Mouse (Mus musculus) gastrocnemius, adult 2 months (tissue): Measurements from ENCODE around the gene Fnip1. TPM values are rescaled to one million over a fixed set of nuclear protein-coding genes. Genes with fewer than 3 reads are reported as not detected.
A peak's percentile ranks its signal among the peaks of the same experiment; 100 is the strongest.
"Not testable (repeated sequence)": the region's sequence is repeated elsewhere in the genome, so short reads cannot be mapped to it uniquely, and the experiment has no call there.

Experiments
- DNase-seq: peaks from one replicate; pipeline ENCODE4 v3.0.0; 2022
- H3K27ac ChIP-seq: fragments of 200-600 bp; 2 replicates; pipeline ENCODE4 v1.8.1; 2022; ENCODE audit warnings: mild to moderate bottlenecking
- H3K4me3 ChIP-seq: fragments of 200-600 bp; 2 replicates; pipeline ENCODE4 v1.8.1; 2022; ENCODE audit warnings: mild to moderate bottlenecking, moderate library complexity
- CTCF ChIP-seq: fragments of 200-600 bp; IDR thresholded peaks from 2 replicates; pipeline ENCODE4 v1.8.1; 2022; ENCODE audit warnings: antibody characterized with exemption, mild to moderate bottlenecking, moderate library complexity
- intact Hi-C: fragments of 180-260 bp; cut with DNase I; formaldehyde crosslinking; loops from one replicate; pipeline ENCODE4 v1.15.1; 2025
- long read RNA-seq, 2 experiments: library from polyadenylated mRNA; stranded (forward); transcript quantifications; one replicate each; pipeline ENCODE4 v2.0.0; 2021
- total RNA-seq, 2 experiments: library from RNA; stranded (reverse); gene quantifications; 2 replicates each; pipeline ENCODE4 v1.2.3; 2021

Fnip1 gene
- total RNA-seq: 10 to 100 TPM; 28.7 to 35.9 TPM
- long read RNA-seq, experiment 1, full-length matches to known transcripts: 11 of 21 reads
- long read RNA-seq, experiment 1, partial matches to known transcripts: 6 of 21 reads
- long read RNA-seq, experiment 1, other reads (novel, unspliced or antisense): 4 of 21 reads
- long read RNA-seq, experiment 2, full-length matches to known transcripts: 19 of 35 reads
- long read RNA-seq, experiment 2, partial matches to known transcripts: 10 of 35 reads
- long read RNA-seq, experiment 2, other reads (novel, unspliced or antisense): 6 of 35 reads

DNA sequence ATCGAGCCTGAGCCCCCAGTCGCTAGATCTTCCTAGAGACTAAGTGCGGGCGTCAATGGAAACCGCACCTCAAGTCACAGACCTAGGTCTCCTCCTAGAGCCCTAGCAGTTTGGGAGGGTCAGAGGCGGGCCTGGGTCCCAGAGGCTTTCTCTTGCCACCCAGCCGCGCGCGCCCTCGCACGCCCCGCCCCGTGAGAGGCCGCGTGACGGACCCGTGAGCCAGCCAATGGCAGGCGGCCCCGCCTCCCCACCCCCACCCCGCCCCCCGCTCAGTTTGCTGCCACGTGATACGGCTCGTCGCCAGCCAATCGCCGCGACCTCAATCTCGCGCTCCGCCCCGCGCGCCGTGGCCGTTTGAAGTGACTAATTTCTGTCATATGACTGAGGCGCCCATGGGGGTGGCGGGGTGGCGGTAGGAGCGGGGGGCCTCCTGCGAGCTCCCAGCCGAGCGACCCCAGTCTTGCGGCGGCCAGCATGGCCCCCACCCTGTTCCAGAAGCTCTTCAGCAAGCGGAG lies at the start of gene Fnip1:
Fnip1 (plus strand) TSS at position 377 of the 515 bp plus-strand sequence.
- intact Hi-C loops: loop anchor here (5.0 to 10.0 kb wide), 2 partner anchors 84 to 323 kb away; partner anchors contain the start of gene Rapgef6
- peak; percentile 99 for DNase-seq
- Histone ChIP-seq H3K4me3 (peak within 1 kb of the TSS; percentile 94), H3K27ac (peak within 1 kb of the TSS; percentile 100)
- no peak for TF ChIP-seq CTCF

DNA sequence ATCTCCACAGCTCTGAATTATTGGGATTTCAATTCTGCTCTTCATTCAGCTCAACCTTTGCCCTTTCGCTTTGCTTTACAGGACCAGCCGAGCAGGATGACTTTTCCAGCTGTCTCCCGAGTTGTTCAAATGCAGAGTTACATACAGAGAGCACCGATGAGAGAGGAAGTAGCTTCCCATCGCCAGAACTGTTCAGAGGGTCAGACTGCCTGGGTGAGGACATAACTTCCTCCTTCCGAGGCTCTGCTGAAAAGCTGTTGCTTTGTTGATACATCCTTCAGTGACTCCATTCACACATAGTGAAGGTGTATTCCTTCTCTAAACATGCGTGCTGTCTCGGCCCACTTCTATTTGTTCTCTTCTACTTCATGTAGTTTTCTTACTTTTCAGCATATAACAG lies 47.6 kb upstream of the Fnip1 start:
- no peak for DNase-seq
- H3K4me3 ChIP-seq: no peak overlapping the region
- H3K27ac ChIP-seq: no peak overlapping the region
- no peak for TF ChIP-seq CTCF
- intact Hi-C loops: no loop called here

DNA sequence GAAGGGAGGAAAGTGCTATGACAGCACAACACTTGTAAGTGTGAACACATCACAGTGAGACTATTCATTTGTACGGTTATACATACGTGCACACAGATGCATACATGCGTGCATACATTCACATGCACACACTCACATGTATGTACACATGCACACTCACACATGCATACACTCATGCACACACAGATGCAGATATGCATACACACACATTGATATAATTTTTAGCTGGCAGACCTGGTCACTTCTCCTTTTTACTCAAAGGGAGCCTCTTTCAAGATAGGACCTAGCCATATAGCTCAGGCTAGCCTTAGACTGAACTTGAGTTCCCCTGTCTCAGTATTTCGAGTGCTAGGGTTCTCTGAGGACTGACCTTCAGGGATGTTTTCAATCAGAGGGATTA lies 46.7 kb upstream of the Fnip1 start:
- TF ChIP-seq CTCF: no peak
- intact Hi-C loops: no loop called here
- DNase-seq: no peak
- Histone ChIP-seq H3K4me3 (no peak overlapping the region), H3K27ac (no peak overlapping the region)

DNA sequence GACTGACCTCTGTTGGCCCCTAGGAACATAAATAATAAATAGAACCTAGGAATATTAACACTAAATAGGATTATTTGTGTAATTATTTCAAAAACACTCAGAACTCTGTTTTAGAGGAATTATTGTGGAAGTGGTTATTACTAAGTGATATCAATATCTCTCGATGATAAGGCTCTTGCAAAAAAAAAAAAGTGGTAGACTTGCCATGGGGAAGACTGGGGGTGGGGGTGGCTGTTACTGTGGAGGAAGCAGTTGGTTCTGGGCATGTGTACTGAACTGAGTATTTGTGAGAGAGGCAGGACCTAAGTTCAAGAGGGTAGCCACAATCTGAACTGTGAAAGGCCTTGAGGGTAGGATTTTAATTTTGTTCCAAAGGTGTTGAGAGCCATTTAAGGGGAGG lies 41.3 kb upstream of the Fnip1 start:
- no peak overlapping the region for H3K27ac ChIP-seq
- H3K4me3 ChIP-seq: no peak overlapping the region
- intact Hi-C loops: no loop called here
- no peak for TF ChIP-seq CTCF
- no peak for DNase-seq

GRCm38 (mm10) chr11:54398058-54398457 lies 39.9 kb upstream of the Fnip1 start:
- no peak for DNase-seq

DNA sequence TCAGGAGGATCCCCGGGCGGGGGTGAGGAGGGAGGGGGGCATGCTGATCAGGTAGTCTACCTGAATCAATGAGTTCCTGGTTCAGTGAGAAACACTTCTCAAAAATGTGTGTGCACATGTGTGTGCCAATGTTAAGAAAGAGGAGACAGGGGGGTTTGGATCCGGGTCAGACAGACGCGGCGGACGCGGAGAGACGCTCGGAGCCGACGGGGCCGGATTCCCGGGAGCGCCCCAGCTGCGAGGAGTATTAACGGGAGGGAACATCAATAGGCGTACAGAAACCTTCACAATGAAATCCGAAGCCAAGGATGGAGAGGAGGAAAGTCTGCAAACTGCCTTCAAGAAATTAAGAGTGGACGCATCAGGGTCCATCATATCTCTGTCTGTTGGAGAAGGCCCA lies 37.2 kb upstream of the Fnip1 start:
- H3K27ac ChIP-seq, DNase-seq, intact Hi-C loops: not testable (repeated sequence)

More at GRCm38 (mm10) chr11:54398058-54398457, 39.9 kb upstream of the Fnip1 start:
- intact Hi-C loops: no loop called here
- Histone ChIP-seq H3K27ac (no peak overlapping the region), H3K4me3 (no peak overlapping the region)
- no peak for TF ChIP-seq CTCF

DNA sequence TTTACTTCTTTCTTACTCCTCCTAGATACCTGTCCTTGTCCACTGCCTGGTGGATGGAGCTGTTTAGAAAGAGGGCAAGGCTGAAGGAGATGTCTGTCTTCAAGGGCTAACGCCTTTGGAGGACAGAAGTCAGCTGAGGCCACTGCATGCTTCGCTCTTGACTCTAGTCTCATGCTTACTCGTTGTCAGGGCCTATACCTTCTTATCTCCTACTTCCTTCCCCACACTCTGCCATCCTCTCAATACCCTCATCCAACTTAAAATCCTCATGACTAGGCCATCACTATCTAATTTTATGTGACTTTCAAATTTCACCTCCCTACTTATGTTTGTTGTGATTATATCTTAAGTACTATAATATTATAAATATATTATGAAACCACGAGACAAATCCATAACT lies 33.1 kb upstream of the Fnip1 start:
- no peak overlapping the region for H3K27ac ChIP-seq
- H3K4me3 ChIP-seq: no peak overlapping the region
- DNase-seq: no peak
- no peak for TF ChIP-seq CTCF
- intact Hi-C loops: no loop called here

More for the DNA sequence above, 37.2 kb upstream of the Fnip1 start:
- H3K4me3 ChIP-seq: not testable (repeated sequence)

- intact Hi-C loops: no loop called here
- DNase-seq: no peak
- no peak overlapping the region for H3K4me3 ChIP-seq
- no peak overlapping the region for H3K27ac ChIP-seq
- TF ChIP-seq CTCF: no peak
Observed at GRCm38 (mm10) chr11:54406930-54407546, 31.0 kb upstream of the Fnip1 start.

DNA sequence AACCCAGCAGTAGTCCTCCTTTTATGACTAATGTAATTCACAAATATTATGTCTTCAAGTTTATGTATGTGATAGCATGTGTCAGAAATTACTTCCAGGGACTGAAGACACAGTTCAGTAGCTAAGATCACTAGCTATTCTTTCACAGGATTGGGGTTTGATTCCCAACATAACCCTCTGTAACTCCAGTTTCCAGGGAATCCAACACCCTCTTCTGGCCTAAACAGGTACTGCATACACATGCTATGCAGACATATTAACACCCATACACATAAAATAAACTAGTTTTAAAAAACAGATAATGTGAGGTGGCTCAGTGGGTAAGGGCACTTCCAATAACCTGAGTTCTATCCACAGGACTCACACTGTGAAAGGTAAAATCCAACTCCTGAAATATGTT lies 27.4 kb upstream of the Fnip1 start:
- intact Hi-C loops: no loop called here
- H3K27ac ChIP-seq: no peak overlapping the region
- no peak overlapping the region for H3K4me3 ChIP-seq
- DNase-seq: no peak
- TF ChIP-seq CTCF: peak; percentile 24

DNA sequence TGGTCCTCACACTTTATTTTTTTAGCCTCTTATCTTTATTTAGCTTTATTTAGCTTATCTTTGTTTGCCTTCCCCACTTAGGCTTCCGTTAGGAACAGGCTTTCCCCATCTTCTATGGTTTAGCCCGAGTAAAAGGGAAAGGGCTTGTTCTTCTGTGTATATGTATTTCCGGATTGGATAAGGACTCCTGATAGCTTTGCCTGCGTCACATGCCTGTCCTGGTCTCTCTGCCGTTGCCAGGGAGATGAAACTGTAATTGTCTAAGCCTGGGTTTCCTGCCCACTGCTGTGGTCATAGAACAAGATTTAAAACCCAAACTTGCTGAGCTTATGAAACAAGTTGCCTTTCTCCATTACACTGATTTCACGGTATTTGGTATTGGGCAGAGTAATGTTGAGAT lies 25.0 kb upstream of the Fnip1 start:
- no peak for TF ChIP-seq CTCF
- no peak for DNase-seq
- no peak overlapping the region for H3K4me3 ChIP-seq
- no peak overlapping the region for H3K27ac ChIP-seq
- intact Hi-C loops: no loop called here

DNA sequence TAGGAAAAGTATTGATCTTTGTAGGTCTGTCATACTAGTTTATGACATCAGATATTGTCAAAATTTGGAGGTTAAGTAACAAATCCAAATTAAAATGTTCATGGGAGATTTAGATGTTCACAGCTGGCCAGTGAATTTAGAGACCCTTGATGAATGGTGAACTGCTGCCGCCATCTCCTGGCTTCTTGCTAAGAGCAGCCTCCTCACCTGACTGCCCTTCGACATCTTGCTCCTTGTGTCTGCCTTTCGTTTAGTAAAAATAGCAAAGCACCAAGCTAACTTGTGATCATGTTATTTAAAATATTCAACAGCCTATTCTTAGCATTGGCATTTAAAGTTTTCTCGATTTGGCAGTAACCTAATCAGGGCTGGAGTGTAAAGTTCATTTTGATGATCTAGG lies 15.0 kb upstream of the Fnip1 start:
- peak overlapping the region; percentile 80 for H3K27ac ChIP-seq
- peak; percentile 50 for DNase-seq
- TF ChIP-seq CTCF: peak; percentile 58
- intact Hi-C loops: loop anchor here (2.0 to 5.0 kb wide), 2 partner anchors 66 to 116 kb away; no protein-coding TSS in a partner anchor
- H3K4me3 ChIP-seq: no peak overlapping the region

DNA sequence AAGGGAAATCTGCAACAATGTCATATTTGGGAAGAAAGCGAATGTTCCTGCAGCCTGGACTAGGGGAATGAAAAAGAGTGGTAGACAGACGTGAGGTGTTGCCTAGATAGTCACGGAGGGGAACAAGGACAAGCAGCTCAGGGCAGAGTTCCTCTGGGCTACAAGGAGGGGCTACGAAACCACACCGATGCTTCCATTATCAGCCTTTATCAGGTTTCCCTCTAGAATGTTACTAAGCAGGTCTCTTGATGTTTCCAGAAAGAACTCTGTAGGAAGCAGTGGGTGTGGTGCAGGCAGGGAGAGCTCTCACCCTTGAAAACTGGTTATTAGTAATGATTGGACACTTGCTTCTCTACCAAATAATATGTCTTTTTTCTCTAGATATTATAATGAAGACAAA lies 11.7 kb upstream of the Fnip1 start:
- intact Hi-C loops: no loop called here
- no peak for DNase-seq
- H3K4me3 ChIP-seq: no peak overlapping the region
- TF ChIP-seq CTCF: no peak
- H3K27ac ChIP-seq: peak overlapping the region; percentile 80

GRCm38 (mm10) chr11:54427138-54427537 lies 10.9 kb upstream of the Fnip1 start:
- no peak for TF ChIP-seq CTCF
- Histone ChIP-seq H3K4me3 (no peak overlapping the region), H3K27ac (peak overlapping the region; percentile 80)
- no peak for DNase-seq
- intact Hi-C loops: no loop called here
